Mouse (Mus musculus) cerebellum, adult 2 months (tissue): ENCODE results near the gene Lce3a. TPM values are rescaled to one million over a fixed set of nuclear protein-coding genes. Genes with fewer than 3 reads are reported as not detected.

Experiments
- DNase-seq, 2 experiments: peaks; one replicate each; pipeline ENCODE4 v3.0.0; 2021
- H3K27ac ChIP-seq: fragments of 200-500 bp; 2 replicates; pipeline ENCODE4 v1.5.1; 2012; ENCODE audit warnings: low read length, control low read depth, inconsistent platforms; ENCODE audit not compliant: insufficient read depth
- H3K27me3 ChIP-seq: fragments of 200-500 bp; 2 replicates; pipeline ENCODE4 v1.6.1; 2012; ENCODE audit warnings: inconsistent platforms, mild to moderate bottlenecking, low read length, moderate library complexity; ENCODE audit not compliant: control insufficient read depth, insufficient read depth
- H3K4me1 ChIP-seq: fragments of 200-500 bp; 2 replicates; pipeline ENCODE4 v1.6.1; 2011; ENCODE audit warnings: low read length; ENCODE audit not compliant: control insufficient read depth, insufficient read depth
- H3K4me3 ChIP-seq: fragments of 200-500 bp; replicated peaks from 2 replicates; pipeline ENCODE3; 2011; ENCODE audit warnings: mild to moderate bottlenecking, low read depth, low read length, control low read depth; ENCODE audit not compliant: insufficient read depth
- CTCF ChIP-seq: fragments of 200-500 bp; IDR thresholded peaks from 2 replicates; pipeline ENCODE4 v1.5.1; 2011; ENCODE audit warnings: low read depth, mild to moderate bottlenecking, control low read depth, low read length, moderate library complexity, borderline replicate concordance; ENCODE audit not compliant: insufficient read depth
- POLR2A ChIP-seq: fragments of 200-500 bp; IDR thresholded peaks from 2 replicates; pipeline ENCODE4 v1.6.1; 2011; ENCODE audit warnings: low read length, control low read depth, borderline replicate concordance; ENCODE audit not compliant: insufficient read depth
- WGBS: fragments of 180-500 bp; shearing (Covaris S2); methylation state at CpG from one replicate; pipeline ENCODE4 v1.1.7; 2018; 5-methylcytosine and 5-hydroxymethylcytosine counted together
- polyA plus RNA-seq: library from polyadenylated mRNA; depleted of rRNA; stranded (reverse); fragments of >200 nt; gene quantifications from 2 replicates; pipeline ENCODE4 v1.2.3, GENCODE M21; 2012; rRNA removed

The Lce3a gene
- polyA plus RNA-seq, 1 experiment, result not detected

- TF ChIP-seq POLR2A (no peak), CTCF (peak; percentile 16; the same call in 1 of the 2 replicates)
- Histone ChIP-seq H3K4me1 (no peaks in the 10 kb centered on the region), H3K4me3 (no peak overlapping the region), H3K27ac (no peak overlapping the region), H3K27me3 (no peaks in the 10 kb centered on the region)
- no peak for DNase-seq
- 24% methylated on average over 3 of the region's 3 CpGs for WGBS
Measured at GRCm38 (mm10) chr3:92902992-92903391, 23.0 kb downstream of the Lce3a start.

GRCm38 (mm10) chr3:92894489-92894888, 31.5 kb downstream of the Lce3a start:
- Histone ChIP-seq H3K4me1 (no peaks in the 10 kb centered on the region), H3K27ac (no peak overlapping the region), H3K27me3 (no peaks in the 10 kb centered on the region), H3K4me3 (no peak overlapping the region)
- DNase-seq, result no peak
- 38% methylated on average over 1 of the region's 1 CpGs for WGBS
- no peak for TF ChIP-seq CTCF
- TF ChIP-seq POLR2A, result no peak

DNA sequence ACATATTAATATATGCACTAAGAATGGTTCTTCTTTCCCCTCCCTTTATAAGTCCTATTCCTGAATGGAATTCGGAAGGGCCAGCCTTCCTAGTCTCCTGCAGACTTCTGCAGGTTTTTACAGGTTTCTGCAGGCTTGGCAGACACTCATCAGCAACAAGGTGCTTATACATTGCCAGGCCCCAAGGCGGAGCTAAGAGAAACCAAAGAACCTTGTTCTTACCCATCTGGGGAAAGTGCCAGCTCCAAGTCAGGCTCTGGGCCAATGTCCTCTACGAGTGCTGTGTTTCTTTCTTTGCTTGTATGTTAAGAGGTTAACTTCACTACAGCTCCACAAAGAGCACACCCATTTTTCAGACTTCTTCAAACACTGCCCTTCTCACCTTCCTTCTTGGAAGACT, 32.0 kb downstream of the Lce3a start:
- Histone ChIP-seq H3K4me1 (no peaks in the 10 kb centered on the region), H3K27ac (no peak overlapping the region), H3K27me3 (no peaks in the 10 kb centered on the region), H3K4me3 (no peak overlapping the region)
- TF ChIP-seq POLR2A (no peak), CTCF (no peak)
- WGBS, result 32% methylated on average over 3 of the region's 3 CpGs
- peak in 1 of 2 experiments; percentile 0 for DNase-seq

Other genes starting within 250 kb of the Lce3a start
- not detected in 2 replicates for gene Lce1c, start 247.0 kb downstream of the Lce3a start, polyA plus RNA-seq
- not detected in 2 replicates for gene Lce1d, start 239.0 kb downstream of the Lce3a start, polyA plus RNA-seq
- gene Lce1e, start 217.2 kb downstream of the Lce3a start, polyA plus RNA-seq, result not detected in 2 replicates
- gene Lce1f, start 205.9 kb downstream of the Lce3a start, polyA plus RNA-seq, result not detected in 2 replicates
- gene Gm38119, start 187.1 kb downstream of the Lce3a start, polyA plus RNA-seq, result not detected in 2 replicates
- gene Lce1g, start 173.9 kb downstream of the Lce3a start, polyA plus RNA-seq, result not detected in 2 replicates
- not detected in 2 replicates for gene Lce1h, start 161.2 kb downstream of the Lce3a start, polyA plus RNA-seq
- not detected in 2 replicates for gene Lce1i, start 147.3 kb downstream of the Lce3a start, polyA plus RNA-seq
- gene Lce1j, start 135.7 kb downstream of the Lce3a start, polyA plus RNA-seq, result not detected in 2 replicates
- gene Lce1k, start 118.3 kb downstream of the Lce3a start, polyA plus RNA-seq, result not detected in 2 replicates
- not detected in 2 replicates for gene Kprp, start 99.0 kb downstream of the Lce3a start, polyA plus RNA-seq
- gene Lce1l, start 74.9 kb downstream of the Lce3a start, polyA plus RNA-seq, result not detected in 2 replicates
- gene 2310050C09Rik, start 56.0 kb downstream of the Lce3a start, polyA plus RNA-seq, result not detected in 2 replicates
- not detected in 2 replicates for gene Lce3b, start 6.7 kb upstream of the Lce3a start, polyA plus RNA-seq
- not detected in 2 replicates for gene Lce3c, start 18.3 kb upstream of the Lce3a start, polyA plus RNA-seq
- not detected in 2 replicates for gene Lce3d, start 31.2 kb upstream of the Lce3a start, polyA plus RNA-seq
- gene Lce3e, start 40.8 kb upstream of the Lce3a start, polyA plus RNA-seq, result not detected in 2 replicates
- not detected in 2 replicates for gene Lce3f, start 66.0 kb upstream of the Lce3a start, polyA plus RNA-seq
- gene Crct1, start 89.5 kb upstream of the Lce3a start, polyA plus RNA-seq, result not detected in 2 replicates
- gene Lce1m, start 92.8 kb upstream of the Lce3a start, polyA plus RNA-seq, result not detected in 2 replicates
- gene Gm4858, start 142.6 kb upstream of the Lce3a start, polyA plus RNA-seq, result not detected in 2 replicates
- not detected in 2 replicates for gene Crnn, start 218.6 kb upstream of the Lce3a start, polyA plus RNA-seq